Mouse (Mus musculus) layer of hippocampus, postnatal 14 days (tissue): ENCODE data around the gene Tent4b. TPM values are rescaled to one million over a fixed set of nuclear protein-coding genes. Genes with fewer than 3 reads are reported as not detected.

Source experiments
- DNase-seq, 2 experiments: peaks; one replicate each; pipeline ENCODE4 v3.0.0; 2021 to 2022; ENCODE audit warnings: low spot score in 2 of 2, mixed read lengths in 1 of 2
- total RNA-seq, 2 experiments: library from RNA; stranded (reverse); gene quantifications; 2 replicates each; pipeline ENCODE4 v1.2.3; 2021

Gene Tent4b
- total RNA-seq, 2 experiments from 2014 or later, result 31.5 to 33.5 TPM

DNA sequence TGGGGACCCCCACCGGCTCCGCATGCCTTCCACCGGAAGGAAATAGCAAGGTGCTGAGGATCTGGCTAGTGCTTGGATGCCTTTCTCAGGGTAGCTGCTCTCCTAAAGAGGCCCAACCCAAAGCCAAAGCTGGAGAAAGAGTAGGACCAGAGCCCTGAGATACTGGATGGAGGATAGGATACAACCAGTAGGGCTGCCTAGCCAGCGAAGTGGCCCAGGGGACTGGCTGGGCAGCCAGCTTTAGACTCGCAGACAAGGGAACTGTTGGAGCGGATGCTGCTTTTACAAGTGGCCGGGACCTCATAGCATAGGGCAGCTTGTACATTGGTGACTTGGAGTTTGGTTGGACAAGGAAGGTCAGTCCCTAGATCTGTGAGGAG lies 74.0 kb downstream of the Tent4b start:
- DNase-seq, result no peak

DNA sequence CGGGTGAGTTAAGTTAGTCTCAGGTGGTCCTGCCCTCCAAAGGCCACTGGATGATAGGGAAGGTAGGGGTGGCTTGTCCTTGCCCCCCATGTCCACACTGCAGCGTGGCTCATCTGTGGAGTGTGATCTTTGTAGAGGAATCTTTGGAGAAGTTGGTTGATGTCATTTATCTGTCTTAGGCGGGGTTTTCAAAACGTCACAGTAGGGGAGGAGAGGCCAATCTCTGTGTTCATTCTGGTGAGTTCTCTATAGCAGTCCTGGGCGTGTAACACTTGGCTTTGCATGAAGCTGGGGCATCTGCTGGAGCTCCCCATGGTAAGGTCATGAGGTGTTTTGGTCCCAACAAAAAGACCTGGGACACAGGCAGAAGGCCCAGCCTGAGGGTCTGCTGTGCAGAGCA lies 75.1 kb downstream of the Tent4b start:
- DNase-seq, result no peak

DNA sequence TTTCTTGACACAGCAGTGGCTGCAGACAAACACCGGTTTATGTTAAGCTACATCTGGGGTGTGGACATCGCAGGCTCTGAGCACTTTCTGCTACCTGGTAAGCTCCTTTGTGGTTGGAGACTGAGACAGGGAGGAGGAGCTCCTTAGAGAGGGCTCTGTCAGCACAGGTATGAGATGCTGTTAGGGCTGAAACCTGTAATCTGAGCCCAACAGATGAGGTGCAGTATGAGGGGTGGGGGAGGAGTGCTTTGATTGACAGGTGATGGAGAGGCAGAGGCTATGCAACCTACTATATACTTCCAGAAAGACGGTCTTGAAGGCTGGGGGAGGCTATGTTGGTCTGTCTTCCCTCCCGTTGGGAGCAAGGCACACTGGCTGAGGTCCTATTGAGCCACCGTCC lies 80.2 kb downstream of the Tent4b start:
- DNase-seq, result no peak

GRCm38 (mm10) chr8:88279670-88280069 lies 80.7 kb downstream of the Tent4b start:
- no peak for DNase-seq

DNA sequence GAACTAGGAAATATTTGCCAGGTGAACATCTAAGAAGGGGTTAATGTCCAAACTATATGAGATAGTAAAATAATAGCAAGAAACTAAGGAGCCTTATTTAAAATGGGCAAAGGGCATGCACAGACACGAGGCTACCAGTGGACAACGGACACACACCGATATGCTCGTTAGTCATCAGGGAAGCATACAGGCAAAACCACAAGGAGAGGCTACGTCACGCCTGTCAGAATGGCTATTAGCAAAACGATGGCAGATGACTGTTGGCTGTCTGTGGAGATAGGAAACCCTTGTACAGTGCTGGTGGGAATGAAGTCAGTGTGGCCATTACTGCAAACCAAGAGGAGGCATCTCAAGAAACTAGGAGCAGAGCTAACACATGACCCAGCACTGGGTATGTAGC lies 81.9 kb downstream of the Tent4b start:
- no peak for DNase-seq

DNA sequence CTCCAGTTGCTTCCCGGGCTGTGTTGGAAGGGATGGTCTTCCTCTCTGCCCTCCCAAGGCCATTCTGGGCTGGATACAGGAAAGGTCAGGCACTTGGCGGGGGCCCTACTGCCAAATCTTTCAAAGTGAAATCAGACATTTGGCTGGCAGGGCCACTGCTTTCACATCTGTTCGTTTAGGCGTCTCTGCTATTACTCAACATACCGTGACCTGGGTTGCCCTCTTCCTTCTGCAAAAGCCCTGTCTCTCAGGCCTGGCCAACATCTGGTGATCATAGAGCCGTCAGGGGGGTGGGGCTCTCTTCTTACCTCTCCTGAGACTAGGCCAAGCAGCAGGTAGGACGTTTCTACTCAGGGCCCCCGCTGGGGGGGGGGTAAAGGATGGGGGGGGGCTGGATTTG lies 83.7 kb downstream of the Tent4b start:
- DNase-seq, result no peak

- no peak for DNase-seq
Observed at GRCm38 (mm10) chr8:88283243-88284115, 84.5 kb downstream of the Tent4b start.

- no peak for DNase-seq
Observed at GRCm38 (mm10) chr8:88284738-88285137, 85.7 kb downstream of the Tent4b start.

DNA sequence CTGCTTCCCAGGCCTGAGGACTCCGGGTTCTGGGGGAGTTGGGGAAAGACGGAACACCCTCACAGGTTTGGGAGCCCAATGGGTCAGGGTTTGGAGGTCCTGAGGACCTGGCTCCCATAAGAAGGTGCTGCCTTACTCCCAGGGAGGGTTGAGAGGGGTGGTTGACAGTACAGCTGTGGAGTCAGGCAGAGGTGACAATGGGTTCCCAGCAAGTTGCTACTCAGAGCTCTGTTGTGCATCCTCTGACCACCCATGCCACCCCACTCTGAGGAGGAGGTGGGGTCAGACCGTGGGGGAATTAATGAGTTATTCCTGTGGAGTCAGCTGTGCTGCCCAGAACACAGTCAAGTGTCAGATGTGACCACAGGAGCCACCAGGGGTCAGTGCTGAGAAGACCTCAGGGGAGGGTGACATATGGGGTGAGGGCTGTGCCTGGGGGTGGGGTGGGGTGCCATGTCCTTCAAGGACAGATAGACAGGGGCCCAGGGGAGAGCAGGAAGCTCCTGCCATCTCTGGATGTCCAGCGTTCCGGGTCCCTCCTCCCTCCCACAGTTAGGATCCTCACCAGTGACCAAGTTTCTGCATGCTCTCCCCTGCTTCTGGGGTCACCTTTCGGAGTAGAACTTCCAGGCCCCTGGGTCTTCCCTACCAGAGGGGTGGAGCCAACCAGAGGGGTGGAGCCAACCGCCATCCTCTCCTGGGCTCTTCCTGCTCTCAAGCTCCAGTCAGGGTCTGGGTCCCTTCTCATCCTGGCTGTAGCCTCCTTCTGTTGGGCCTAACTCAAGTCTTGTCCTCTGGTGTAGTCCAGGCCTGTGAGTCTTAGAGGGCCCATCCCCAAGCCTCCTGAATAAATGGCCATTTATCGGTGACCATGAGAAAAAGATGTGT lies 86.7 kb downstream of the Tent4b start:
- no peak for DNase-seq

DNA sequence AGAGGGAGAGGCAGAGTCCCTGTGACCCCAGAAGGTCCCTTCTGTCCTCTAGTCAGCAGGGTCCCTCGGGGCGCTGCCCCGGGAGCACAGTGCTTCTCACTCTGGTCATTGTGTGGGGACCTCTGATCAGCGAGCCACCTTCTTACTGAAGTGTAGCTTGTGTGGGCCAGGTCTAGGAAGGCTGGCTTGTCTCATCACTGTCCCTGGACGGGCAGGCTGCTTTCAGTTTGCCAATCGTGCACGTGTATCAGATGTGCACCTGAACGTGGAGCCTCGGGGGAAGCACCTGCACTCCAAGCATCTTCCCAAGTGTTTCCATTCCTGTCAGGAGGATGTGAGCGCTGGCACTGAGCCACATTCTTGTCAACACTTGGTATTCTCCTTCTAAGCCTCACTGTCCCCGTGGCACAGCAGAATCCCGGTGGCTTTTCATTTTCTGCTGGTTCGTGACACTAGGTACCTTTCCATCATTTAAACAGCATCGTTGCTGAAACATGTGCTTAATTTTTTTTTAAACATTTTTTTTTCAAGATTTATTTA lies 87.5 kb downstream of the Tent4b start:
- no peak for DNase-seq

DNA sequence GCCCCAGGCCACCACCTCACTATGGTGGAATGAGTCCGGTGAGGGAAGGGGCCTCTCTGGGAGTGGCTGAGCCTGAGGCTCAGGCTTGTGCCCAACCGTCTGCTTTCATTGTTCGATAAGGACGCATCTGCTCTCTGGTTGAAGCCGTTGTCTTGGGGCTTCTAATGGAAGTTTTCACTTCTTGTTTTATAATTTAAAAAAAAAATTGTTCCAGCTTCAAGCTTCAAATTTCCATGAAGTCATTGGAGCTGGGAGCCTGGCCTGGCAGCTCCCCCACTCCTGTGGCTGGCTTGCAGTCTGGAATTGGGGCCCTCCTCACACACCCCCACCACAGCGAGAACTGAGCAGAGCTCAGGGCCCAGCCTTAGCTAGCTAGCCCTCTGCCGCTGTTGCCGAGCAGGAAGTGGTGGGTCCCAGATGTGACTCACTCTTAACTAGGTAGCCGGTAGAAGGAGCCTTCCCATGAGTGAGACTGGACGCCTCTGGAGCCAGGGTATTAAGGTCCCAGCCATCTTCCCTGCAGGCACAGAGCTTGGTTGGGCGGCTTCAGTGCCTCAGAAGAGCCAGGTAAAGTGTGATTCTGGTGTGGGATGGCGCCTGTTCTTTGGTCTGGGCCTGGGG lies 89.7 kb downstream of the Tent4b start:
- no peak for DNase-seq

GRCm38 (mm10) chr8:88289901-88290300 lies 90.9 kb downstream of the Tent4b start:
- DNase-seq, result no peak

DNA sequence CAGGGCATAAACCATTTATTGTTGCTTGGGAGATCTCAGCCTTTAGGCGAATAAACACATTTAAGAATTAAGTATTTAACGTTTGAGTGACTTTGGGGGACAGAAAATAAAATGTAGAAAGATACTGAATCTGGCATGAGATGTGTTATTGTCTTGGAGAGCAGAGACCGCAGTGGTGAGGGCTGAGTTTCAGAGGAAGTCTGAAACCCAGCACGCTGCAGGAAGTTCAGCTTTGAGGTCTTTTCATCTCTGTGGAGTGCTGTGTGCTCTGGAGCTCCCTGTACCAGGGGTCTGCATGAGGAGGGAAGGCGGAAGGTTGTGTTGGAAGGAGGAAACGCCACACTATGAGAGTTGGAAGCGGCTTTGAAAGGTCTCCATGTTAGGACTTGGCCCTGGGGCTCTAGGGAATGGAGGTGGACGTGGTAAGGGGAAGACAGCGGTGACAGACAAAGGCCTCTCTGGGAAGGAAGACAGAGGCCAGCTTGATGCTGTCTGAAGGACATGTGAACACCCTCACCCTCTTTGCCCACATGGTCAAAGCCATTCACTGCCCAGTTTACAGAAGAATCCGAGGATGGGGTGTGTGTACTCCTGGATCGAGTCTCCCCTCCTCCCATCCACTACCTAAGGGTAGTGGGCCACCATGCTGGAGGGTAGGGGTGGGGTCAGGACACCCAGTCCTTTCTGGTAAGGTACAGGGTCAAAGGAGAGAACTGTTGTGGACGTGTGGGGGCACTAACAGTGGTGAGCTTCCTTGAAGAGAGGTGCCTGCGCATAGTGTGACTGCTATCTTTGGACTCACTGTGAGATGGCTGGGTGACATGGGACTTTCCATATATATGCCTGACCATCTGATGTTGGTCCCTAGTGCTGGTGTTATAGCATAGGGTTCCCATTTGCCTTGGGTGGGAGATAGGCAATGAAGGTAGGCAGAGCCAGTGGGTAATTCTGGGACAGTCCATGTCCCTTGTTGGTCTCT lies 91.6 kb downstream of the Tent4b start:
- DNase-seq, result no peak

GRCm38 (mm10) chr8:88291305-88291690 lies 92.3 kb downstream of the Tent4b start:
- DNase-seq, result no peak

- no peak for DNase-seq
Observed at GRCm38 (mm10) chr8:88292926-88293325, 93.9 kb downstream of the Tent4b start.

- no peak for DNase-seq
Observed at GRCm38 (mm10) chr8:88293590-88294356, 94.8 kb downstream of the Tent4b start.

DNA sequence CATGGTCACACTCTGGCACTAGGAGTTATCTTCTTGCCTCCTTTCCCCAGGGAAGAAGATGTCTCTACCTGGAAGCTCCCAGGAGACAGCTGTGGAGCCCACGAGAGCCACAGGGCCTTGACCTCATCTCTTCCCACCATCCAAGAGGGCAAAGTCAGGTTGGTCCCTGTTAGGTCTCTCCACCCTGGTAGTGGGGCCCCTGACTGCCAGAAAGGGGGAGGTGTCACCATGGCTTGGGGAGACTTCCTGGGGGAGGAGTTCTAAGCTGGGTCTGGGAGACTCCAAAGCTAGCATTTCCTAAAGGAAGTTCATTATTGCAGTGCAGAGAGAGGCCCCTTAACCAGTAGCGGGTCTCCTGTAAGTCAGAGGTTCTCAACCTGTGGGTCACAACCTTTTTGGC lies 96.0 kb downstream of the Tent4b start:
- no peak for DNase-seq

DNA sequence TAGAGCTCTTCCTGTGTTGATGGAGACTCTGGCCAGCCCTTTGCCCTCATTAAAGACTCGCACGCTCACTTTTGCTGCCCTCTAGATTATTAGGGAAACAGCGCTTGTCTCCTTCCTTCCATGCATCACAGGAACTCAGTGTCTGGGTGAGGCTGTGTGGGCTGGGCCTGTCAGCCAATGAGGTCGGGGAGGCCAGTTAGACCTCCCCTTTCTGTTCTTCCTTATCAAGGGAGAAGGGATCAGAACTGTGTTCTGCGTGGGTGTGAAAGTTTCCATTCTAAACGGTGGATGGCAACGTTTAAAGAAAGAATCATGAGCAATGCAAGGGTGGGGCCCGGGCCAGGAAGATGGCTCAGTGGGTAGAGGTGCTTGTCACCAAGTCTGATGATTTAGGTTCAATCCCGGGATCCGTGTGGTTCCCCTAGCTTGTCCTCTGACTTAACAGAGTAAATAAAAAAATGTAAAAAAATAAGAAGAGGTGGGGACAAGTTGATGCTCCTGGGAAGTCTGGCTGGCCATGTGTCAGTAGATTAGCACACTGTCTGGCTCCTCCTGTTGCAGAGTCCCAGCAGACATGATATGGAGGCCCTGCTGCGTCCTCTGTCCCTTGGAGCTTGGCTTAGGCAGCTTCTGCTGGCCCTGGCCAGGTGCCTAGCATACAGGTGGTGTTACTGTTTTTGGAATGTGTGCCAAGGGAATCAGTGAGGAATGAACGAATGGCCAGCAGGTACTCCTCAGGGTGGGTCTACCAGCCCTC lies 99.1 kb downstream of the Tent4b start:
- DNase-seq, result no peak

GRCm38 (mm10) chr8:88298733-88299103 lies 99.7 kb downstream of the Tent4b start:
- DNase-seq, result no peak
